Mouse (Mus musculus): Measurements from ENCODE around the gene Rgmb. TPM values are rescaled to one million over a fixed set of nuclear protein-coding genes. Genes with fewer than 3 reads are reported as not detected.

Gene Rgmb
- total and polyA plus RNA-seq, 2 experiments from 2014 or later: 7.2 to 15.7 TPM

DNA sequence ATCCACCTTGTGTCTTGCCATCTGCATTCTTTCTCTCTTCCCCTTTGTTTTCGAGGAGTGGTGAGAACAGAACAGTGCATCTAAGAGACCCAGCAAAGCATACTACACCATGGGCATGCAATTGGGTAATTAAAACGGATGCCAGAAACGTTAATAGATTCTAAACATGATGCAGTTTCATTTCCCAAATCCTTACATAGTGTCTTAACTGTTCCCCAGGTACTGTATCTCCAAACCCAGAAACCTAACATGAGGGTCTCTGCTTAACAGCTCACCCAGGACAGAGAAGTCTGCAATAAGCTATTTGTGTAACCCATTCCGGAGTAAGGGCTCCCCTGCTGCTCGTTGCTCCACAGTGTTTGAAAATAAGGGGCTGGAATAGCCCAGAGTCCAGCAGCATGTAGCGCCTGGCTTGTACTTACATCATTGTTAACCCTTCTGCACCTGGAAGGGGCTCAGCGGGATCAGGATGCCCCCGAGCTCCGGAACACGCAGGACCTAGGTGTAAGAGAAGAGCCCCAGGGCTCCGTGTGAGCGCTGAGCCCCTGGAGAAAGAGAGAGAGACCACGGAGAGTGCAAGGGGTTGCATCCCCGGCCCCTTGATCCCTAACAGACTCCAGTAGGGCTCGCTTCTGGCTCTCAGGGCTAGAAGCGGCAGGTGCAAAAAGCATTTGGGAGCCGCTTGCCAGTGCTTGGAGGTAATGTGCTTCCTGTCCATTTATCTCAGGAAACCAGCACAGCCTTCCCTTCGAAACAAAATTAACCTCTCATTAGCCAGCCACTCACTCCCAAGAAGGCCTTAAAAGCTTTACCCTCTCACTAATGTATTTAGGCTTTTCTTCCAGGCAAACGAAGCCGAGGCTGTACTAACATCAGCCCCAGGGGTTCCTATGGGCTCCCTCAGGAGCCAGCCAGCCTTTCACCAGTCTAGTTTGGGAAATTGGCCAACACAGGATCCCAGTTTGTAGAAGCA lies 1.4 kb downstream of the Rgmb start:
- H3K9ac ChIP-seq (replicated peaks; ENCODE audit: low read depth, low read length): peak overlapping the region; percentile 62
- TF ChIP-seq EP300 (IDR thresholded peaks at IDR 0.05; ENCODE audit: low read depth): no peak
- TF ChIP-seq CTCF (IDR thresholded peaks at IDR 0.05; ENCODE audit: low read depth): no peak
- peaks cover 27% of the 10 kb centered on the region for H3K4me1 ChIP-seq (ENCODE audit: control insufficient read depth, insufficient read depth)
- H3K27ac ChIP-seq (ENCODE audit: low read depth): peak overlapping the region; percentile 31; the same call in 1 of the 2 replicates
- H3K4me3 ChIP-seq (ENCODE audit: low read depth, low read length): peak overlapping the region; percentile 67
- H3K27me3 ChIP-seq (ENCODE audit: control insufficient read depth, insufficient read depth, low read length): no peaks in the 10 kb centered on the region
- H3K4me2 ChIP-seq (ENCODE audit: low read depth, low read length): peak overlapping the region; percentile 99
- no peak for DNase-seq (ENCODE audit: low spot score)
- ATAC-seq (ENCODE audit: insufficient read depth, low read depth): no peak
- 3% methylated on average over 20 of the region's 20 CpGs for WGBS
- no peaks in the 10 kb centered on the region for H3K36me3 ChIP-seq (replicated peaks; ENCODE audit: control insufficient read depth, insufficient read depth, low read length)
- H3K9me3 ChIP-seq (replicated peaks; ENCODE audit: control insufficient read depth, low read length): no peaks in the 10 kb centered on the region

- WGBS: 59% methylated on average over 8 of the region's 8 CpGs
- no peak overlapping the region for H3K4me3 ChIP-seq (ENCODE audit: low read depth, low read length)
- no peak overlapping the region for H3K9ac ChIP-seq (replicated peaks; ENCODE audit: low read depth, low read length)
- H3K9me3 ChIP-seq (replicated peaks; ENCODE audit: control insufficient read depth, low read length): no peaks in the 10 kb centered on the region
- H3K27ac ChIP-seq (ENCODE audit: low read depth): no peak overlapping the region
- ATAC-seq (ENCODE audit: insufficient read depth, low read depth): no peak
- TF ChIP-seq EP300 (IDR thresholded peaks at IDR 0.05; ENCODE audit: low read depth) (no peak), CTCF (IDR thresholded peaks at IDR 0.05; ENCODE audit: low read depth) (no peak)
- H3K4me1 ChIP-seq (ENCODE audit: control insufficient read depth, insufficient read depth): peaks cover 32% of the 10 kb centered on the region
- no peak for DNase-seq (ENCODE audit: low spot score)
- no peak overlapping the region for H3K4me2 ChIP-seq (ENCODE audit: low read depth, low read length)
- H3K36me3 ChIP-seq (replicated peaks; ENCODE audit: control insufficient read depth, insufficient read depth, low read length): no peaks in the 10 kb centered on the region
- H3K27me3 ChIP-seq (ENCODE audit: control insufficient read depth, insufficient read depth, low read length): no peaks in the 10 kb centered on the region
Observed at GRCm38 (mm10) chr17:15828131-15828917, 2.5 kb downstream of the Rgmb start.

GRCm38 (mm10) chr17:15826928-15827327 lies 3.9 kb downstream of the Rgmb start:
- H3K4me2 ChIP-seq (ENCODE audit: low read depth, low read length): peak overlapping the region; percentile 97
- WGBS: under 1% methylated on average over 18 of the region's 18 CpGs
- DNase-seq (ENCODE audit: low spot score) (no peak), ATAC-seq (ENCODE audit: insufficient read depth, low read depth) (no peak)
- peak overlapping the region; percentile 65 for H3K27ac ChIP-seq (ENCODE audit: low read depth)
- TF ChIP-seq CTCF (IDR thresholded peaks at IDR 0.05; ENCODE audit: low read depth): no peak
- no peak for TF ChIP-seq EP300 (IDR thresholded peaks at IDR 0.05; ENCODE audit: low read depth)
- no peaks in the 10 kb centered on the region for H3K27me3 ChIP-seq (ENCODE audit: control insufficient read depth, insufficient read depth, low read length)
- H3K36me3 ChIP-seq (replicated peaks; ENCODE audit: control insufficient read depth, insufficient read depth, low read length): no peaks in the 10 kb centered on the region
- H3K4me1 ChIP-seq (ENCODE audit: control insufficient read depth, insufficient read depth): peaks cover 36% of the 10 kb centered on the region
- no peaks in the 10 kb centered on the region for H3K9me3 ChIP-seq (replicated peaks; ENCODE audit: control insufficient read depth, low read length)
- H3K9ac ChIP-seq (replicated peaks; ENCODE audit: low read depth, low read length): peak overlapping the region; percentile 53
- H3K4me3 ChIP-seq (ENCODE audit: low read depth, low read length): peak overlapping the region; percentile 94

DNA sequence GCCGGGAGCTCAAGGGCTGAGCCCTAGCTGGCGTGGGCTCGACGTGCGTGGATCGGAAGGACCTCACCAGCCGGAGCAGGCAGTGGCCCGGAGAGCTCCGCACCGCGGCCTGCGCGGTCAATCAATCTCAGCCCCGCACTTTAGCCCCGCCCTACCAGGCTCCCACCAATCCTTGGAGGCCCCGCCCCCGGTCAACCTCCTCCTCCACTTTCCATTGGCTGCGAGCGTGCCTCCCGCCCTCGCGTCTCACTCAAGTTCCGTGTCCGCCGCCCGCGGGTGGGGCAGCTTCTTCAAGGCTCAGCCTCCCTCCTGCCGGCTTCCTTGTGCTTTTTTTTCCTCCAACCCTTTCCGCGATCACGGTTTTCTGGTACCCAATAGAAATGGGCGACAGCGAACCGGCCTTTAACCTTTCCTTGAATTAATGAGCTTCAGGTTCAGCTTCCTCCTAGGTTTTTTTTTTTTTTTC lies 4.4 kb downstream of the Rgmb start:
- Histone ChIP-seq H3K9ac (replicated peaks; ENCODE audit: low read depth, low read length) (peak overlapping the region; percentile 83), H3K4me3 (ENCODE audit: low read depth, low read length) (peak overlapping the region; percentile 94), H3K27me3 (ENCODE audit: control insufficient read depth, insufficient read depth, low read length) (no peaks in the 10 kb centered on the region), H3K27ac (ENCODE audit: low read depth) (peak overlapping the region; percentile 88), H3K9me3 (replicated peaks; ENCODE audit: control insufficient read depth, low read length) (no peaks in the 10 kb centered on the region), H3K4me2 (ENCODE audit: low read depth, low read length) (peak overlapping the region; percentile 97), H3K36me3 (replicated peaks; ENCODE audit: control insufficient read depth, insufficient read depth, low read length) (no peaks in the 10 kb centered on the region), H3K4me1 (ENCODE audit: control insufficient read depth, insufficient read depth) (peaks cover 36% of the 10 kb centered on the region)
- ATAC-seq (ENCODE audit: insufficient read depth, low read depth): peak; percentile 95
- TF ChIP-seq CTCF (IDR thresholded peaks at IDR 0.05; ENCODE audit: low read depth): no peak
- TF ChIP-seq EP300 (IDR thresholded peaks at IDR 0.05; ENCODE audit: low read depth): no peak
- WGBS: 0% methylated on average over 29 of the region's 34 CpGs
- DNase-seq (ENCODE audit: low spot score): peak; percentile 96

Data from heart, postnatal 0 days (tissue).